Mouse (Mus musculus) neural tube, embryonic 13.5 days (tissue): ENCODE measurements at regions not wholly inside any gene's neighbourhood (a gene's known extent, or its start where the extent isn't known, plus 50 kb on each side); places are given as distances from the start of the nearest gene placed in this dataset.

Experiments used
- ATAC-seq: fragments of 200-750 bp; cut with Nextera tagmentation; 2 replicates; pipeline ENCODE4 v1.8.0; 2017; ENCODE audit warnings: low read depth, mild to moderate bottlenecking, moderate TSS enrichment, moderate library complexity
- H3K27ac ChIP-seq: fragments of 300-500 bp; sonication (generic); replicated peaks from 2 replicates; pipeline ENCODE4 v1.5.1; 2015; ENCODE audit warnings: moderate library complexity, mild to moderate bottlenecking, inconsistent platforms
- H3K27me3 ChIP-seq: fragments of 300-500 bp; sonication (generic); 2 replicates; pipeline ENCODE4 v1.6.1; 2015; ENCODE audit warnings: mild to moderate bottlenecking, inconsistent platforms
- H3K36me3 ChIP-seq: fragments of 300-500 bp; sonication (generic); 2 replicates; pipeline ENCODE4 v1.6.1; 2015; ENCODE audit warnings: mild to moderate bottlenecking, inconsistent platforms
- H3K4me1 ChIP-seq: fragments of 300-500 bp; sonication (generic); replicated peaks from 2 replicates; pipeline ENCODE4 v1.6.1; 2015; ENCODE audit warnings: inconsistent platforms
- H3K4me2 ChIP-seq: fragments of 300-500 bp; sonication (generic); 2 replicates; pipeline ENCODE4 v1.6.1; 2015; ENCODE audit warnings: inconsistent platforms, mild to moderate bottlenecking, moderate library complexity
- H3K4me3 ChIP-seq: fragments of 300-500 bp; sonication (generic); 2 replicates; pipeline ENCODE4 v1.5.1; 2015; ENCODE audit warnings: mild to moderate bottlenecking, inconsistent platforms
- H3K9ac ChIP-seq: fragments of 300-500 bp; sonication (generic); 2 replicates; pipeline ENCODE4 v1.6.1; 2015; ENCODE audit warnings: moderate library complexity, mild to moderate bottlenecking, inconsistent platforms
- H3K9me3 ChIP-seq: fragments of 300-500 bp; sonication (generic); 2 replicates; pipeline ENCODE4 v1.6.1; 2016; ENCODE audit warnings: inconsistent platforms
- WGBS: fragments of 180-500 bp; shearing (Covaris S2); methylation state at CpG from one replicate; pipeline ENCODE4 v1.1.7; 2015; 5-methylcytosine and 5-hydroxymethylcytosine counted together

- Histone ChIP-seq H3K27me3 (no peaks in the 10 kb centered on the region), H3K4me2 (no peak overlapping the region), H3K27ac (no peak overlapping the region), H3K36me3 (no peaks in the 10 kb centered on the region), H3K9me3 (no peaks in the 10 kb centered on the region), H3K4me3 (no peak overlapping the region), H3K9ac (no peak overlapping the region), H3K4me1 (peaks cover 26% of the 10 kb centered on the region)
- ATAC-seq: no peak
- 91% methylated on average over 12 of the region's 12 CpGs for WGBS
Measured at GRCm38 (mm10) chr12:29177145-29177544, 351.0 kb upstream of the Myt1l start.

GRCm38 (mm10) chr12:29178168-29178895, 349.9 kb upstream of the Myt1l start:
- Histone ChIP-seq H3K4me2 (no peak overlapping the region), H3K4me3 (no peak overlapping the region), H3K4me1 (peaks cover 26% of the 10 kb centered on the region), H3K27ac (no peak overlapping the region), H3K9ac (no peak overlapping the region), H3K9me3 (no peaks in the 10 kb centered on the region), H3K36me3 (no peaks in the 10 kb centered on the region), H3K27me3 (no peaks in the 10 kb centered on the region)
- 72% methylated on average over 14 of the region's 14 CpGs for WGBS
- ATAC-seq: no peak

DNA sequence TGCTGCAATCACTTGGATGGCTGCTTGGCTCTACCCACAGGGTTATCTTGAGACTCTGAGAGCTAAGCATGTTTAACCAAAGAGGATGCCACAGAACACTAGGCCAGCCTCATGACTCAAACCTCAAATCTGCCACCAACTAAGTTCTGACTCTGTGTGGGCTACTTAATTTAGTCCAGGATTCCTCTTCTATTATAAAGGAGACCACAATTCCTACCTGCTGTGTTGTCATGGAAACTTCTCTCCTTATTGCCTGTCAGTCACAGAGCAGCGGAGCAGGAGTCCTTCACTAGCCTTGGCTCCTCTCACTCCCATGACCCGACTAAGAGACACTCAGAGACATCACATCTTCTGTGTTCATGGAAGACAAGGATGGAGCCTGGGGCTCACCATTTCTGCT, 348.8 kb upstream of the Myt1l start:
- no peaks in the 10 kb centered on the region for H3K27me3 ChIP-seq
- no peak overlapping the region for H3K9ac ChIP-seq
- no peaks in the 10 kb centered on the region for H3K36me3 ChIP-seq
- no peak for ATAC-seq
- peaks cover 26% of the 10 kb centered on the region for H3K4me1 ChIP-seq
- no peak overlapping the region for H3K27ac ChIP-seq
- no peak overlapping the region for H3K4me2 ChIP-seq
- 31% methylated on average over 2 of the region's 2 CpGs for WGBS
- no peaks in the 10 kb centered on the region for H3K9me3 ChIP-seq
- H3K4me3 ChIP-seq: no peak overlapping the region

GRCm38 (mm10) chr12:29180576-29180975, 347.6 kb upstream of the Myt1l start:
- H3K4me1 ChIP-seq: peaks cover 21% of the 10 kb centered on the region
- H3K9me3 ChIP-seq: no peaks in the 10 kb centered on the region
- 79% methylated on average over 1 of the region's 1 CpGs for WGBS
- H3K4me3 ChIP-seq: no peak overlapping the region
- no peak overlapping the region for H3K27ac ChIP-seq
- no peak overlapping the region for H3K4me2 ChIP-seq
- no peak for ATAC-seq
- no peaks in the 10 kb centered on the region for H3K36me3 ChIP-seq
- no peaks in the 10 kb centered on the region for H3K27me3 ChIP-seq
- H3K9ac ChIP-seq: no peak overlapping the region

GRCm38 (mm10) chr12:29187619-29188018, 340.6 kb upstream of the Myt1l start:
- no peaks in the 10 kb centered on the region for H3K36me3 ChIP-seq
- no peak overlapping the region for H3K4me2 ChIP-seq
- no peak overlapping the region for H3K4me3 ChIP-seq
- no peak overlapping the region for H3K9ac ChIP-seq
- no peaks in the 10 kb centered on the region for H3K27me3 ChIP-seq
- H3K4me1 ChIP-seq: no peaks in the 10 kb centered on the region
- ATAC-seq: no peak
- 53% methylated on average over 4 of the region's 4 CpGs for WGBS
- H3K9me3 ChIP-seq: no peaks in the 10 kb centered on the region
- no peak overlapping the region for H3K27ac ChIP-seq

GRCm38 (mm10) chr12:29192391-29192790, 335.8 kb upstream of the Myt1l start:
- H3K4me2 ChIP-seq: no peak overlapping the region
- H3K9ac ChIP-seq: no peak overlapping the region
- WGBS: 88% methylated on average over 3 of the region's 3 CpGs
- no peaks in the 10 kb centered on the region for H3K36me3 ChIP-seq
- no peak overlapping the region for H3K27ac ChIP-seq
- ATAC-seq: no peak
- no peaks in the 10 kb centered on the region for H3K4me1 ChIP-seq
- no peaks in the 10 kb centered on the region for H3K27me3 ChIP-seq
- H3K9me3 ChIP-seq: no peaks in the 10 kb centered on the region
- no peak overlapping the region for H3K4me3 ChIP-seq

DNA sequence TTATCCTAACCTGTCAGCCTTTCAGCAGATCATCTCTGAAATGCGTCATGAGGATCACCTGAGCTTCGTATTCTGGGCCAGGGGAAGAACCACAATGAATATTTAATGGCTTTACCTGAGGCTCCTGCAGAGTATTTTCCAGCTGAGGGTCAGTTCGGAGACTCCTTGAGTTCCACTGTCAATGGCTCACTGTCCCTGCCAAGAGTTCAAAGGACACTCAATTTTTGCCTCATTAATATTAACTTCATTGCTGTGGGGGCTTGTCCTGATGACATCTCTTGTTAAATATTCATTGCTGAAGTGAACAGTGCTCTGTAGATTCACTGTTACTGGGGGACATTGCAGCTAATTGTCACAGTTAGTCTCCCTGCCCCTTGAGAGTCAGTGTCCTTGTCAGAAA, 316.2 kb upstream of the Myt1l start:
- Histone ChIP-seq H3K27ac (no peak overlapping the region), H3K27me3 (no peaks in the 10 kb centered on the region), H3K4me3 (no peak overlapping the region), H3K9me3 (no peaks in the 10 kb centered on the region), H3K4me2 (no peak overlapping the region), H3K4me1 (peaks cover 6% of the 10 kb centered on the region; the same call in 1 of the 2 replicates), H3K36me3 (no peaks in the 10 kb centered on the region), H3K9ac (no peak overlapping the region)
- no peak for ATAC-seq
- 64% methylated on average over 3 of the region's 3 CpGs for WGBS

DNA sequence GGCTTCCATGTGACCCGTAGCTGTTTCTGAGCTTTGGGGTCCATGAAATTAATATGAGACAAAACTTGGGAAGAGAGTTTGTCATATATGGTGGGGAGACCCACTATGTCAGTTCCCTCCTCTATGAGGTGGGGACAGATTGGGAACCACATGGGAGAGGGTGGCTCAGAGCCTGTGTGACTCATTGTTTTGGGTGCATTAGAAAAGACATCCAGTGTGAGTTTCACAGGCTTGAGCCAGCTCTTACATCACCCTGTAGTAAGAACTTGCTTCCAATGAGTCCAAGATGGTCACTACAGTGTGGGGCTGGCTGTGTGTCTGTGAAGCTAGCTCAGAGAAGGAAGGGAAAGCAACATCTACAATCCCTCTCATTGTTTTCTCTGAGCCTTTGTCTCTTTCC, 314.6 kb upstream of the Myt1l start:
- no peak for ATAC-seq
- peak overlapping the region; percentile 70 for H3K27ac ChIP-seq
- WGBS: 94% methylated on average over 1 of the region's 1 CpGs

GRCm38 (mm10) chr12:29222099-29222498, 306.1 kb upstream of the Myt1l start:
- Histone ChIP-seq H3K9ac (no peak overlapping the region), H3K4me2 (no peak overlapping the region), H3K27ac (peak overlapping the region; percentile 52), H3K36me3 (no peaks in the 10 kb centered on the region), H3K4me1 (no peaks in the 10 kb centered on the region), H3K4me3 (no peak overlapping the region), H3K27me3 (no peaks in the 10 kb centered on the region), H3K9me3 (no peaks in the 10 kb centered on the region)
- peak; percentile 83 for ATAC-seq
- WGBS: 36% methylated on average over 6 of the region's 6 CpGs

More for the DNA sequence above, 314.6 kb upstream of the Myt1l start:
- Histone ChIP-seq H3K4me3 (no peak overlapping the region), H3K9me3 (no peaks in the 10 kb centered on the region), H3K36me3 (no peaks in the 10 kb centered on the region), H3K4me2 (no peak overlapping the region), H3K9ac (no peak overlapping the region), H3K27me3 (no peaks in the 10 kb centered on the region), H3K4me1 (peaks cover 6% of the 10 kb centered on the region; the same call in 1 of the 2 replicates)

DNA sequence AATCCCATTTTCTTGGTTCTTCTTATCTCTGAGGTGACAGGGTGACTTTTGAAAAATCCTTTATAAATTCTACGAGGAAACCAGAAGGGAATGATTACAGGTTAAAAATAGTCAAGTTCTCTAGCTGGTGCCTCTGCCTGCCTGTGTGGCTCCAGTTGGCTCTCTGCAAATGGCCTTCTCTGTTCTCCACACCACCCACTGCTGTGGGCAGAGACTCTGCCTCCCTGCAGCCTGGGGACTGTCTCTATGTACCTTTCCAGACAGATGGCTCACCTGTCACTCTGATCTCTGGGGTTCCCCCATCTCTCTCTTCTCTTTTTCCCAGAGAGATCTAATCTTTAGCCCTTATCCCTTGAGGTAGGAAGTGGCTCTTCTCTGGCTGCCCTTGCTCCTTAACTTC, 302.2 kb upstream of the Myt1l start:
- no peak overlapping the region for H3K9ac ChIP-seq
- H3K27me3 ChIP-seq: no peaks in the 10 kb centered on the region
- no peaks in the 10 kb centered on the region for H3K4me1 ChIP-seq
- WGBS: 66% methylated on average over 1 of the region's 1 CpGs
- no peaks in the 10 kb centered on the region for H3K9me3 ChIP-seq
- H3K36me3 ChIP-seq: no peaks in the 10 kb centered on the region
- H3K27ac ChIP-seq: no peak overlapping the region
- no peak for ATAC-seq
- H3K4me3 ChIP-seq: no peak overlapping the region
- no peak overlapping the region for H3K4me2 ChIP-seq

DNA sequence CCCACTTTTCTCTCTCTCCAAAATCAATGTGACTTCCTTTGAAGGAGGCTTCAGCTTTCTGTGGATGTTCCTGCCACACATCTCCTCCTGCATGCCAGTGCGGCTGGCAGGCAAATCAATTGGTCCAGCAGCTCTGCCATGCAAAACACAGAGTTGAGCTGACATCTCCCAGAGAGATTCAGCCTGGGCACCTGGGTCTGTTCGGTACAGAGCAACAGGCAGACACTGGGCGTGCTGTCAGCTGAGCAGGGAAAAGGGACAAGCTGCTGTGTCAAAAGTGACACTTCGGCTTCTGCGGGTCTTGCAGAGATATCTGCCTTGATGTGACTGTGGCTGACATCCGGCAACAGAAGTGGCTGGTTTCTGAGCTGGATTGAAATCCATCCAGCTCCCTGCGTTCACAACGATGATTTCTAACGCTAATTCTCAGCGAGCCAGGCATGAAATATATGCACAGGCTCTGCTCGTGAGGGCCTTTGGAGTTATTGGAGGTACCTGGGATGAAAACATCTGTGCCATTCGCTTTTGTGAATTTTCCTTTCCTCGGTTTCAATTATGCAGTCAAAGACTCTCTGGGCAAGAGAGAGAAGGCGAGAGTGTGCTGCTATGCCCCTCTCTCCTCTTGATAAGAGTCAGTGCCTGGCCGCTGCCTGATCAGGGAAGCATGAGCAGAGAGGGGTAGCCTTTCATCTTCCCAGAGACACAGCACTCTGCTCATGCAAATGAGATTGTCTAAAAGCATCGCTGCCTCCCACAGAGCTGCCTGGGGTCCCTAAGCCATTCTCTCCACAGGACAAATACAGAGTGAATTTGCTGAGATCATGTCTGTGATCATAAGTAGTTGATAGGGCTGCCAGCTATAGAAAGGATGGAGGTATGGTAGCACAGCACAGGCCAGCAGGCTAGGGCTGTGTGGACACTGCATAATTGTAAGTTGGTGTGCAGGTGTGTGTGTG, 295.4 kb upstream of the Myt1l start:
- ATAC-seq: peak; percentile 70
- Histone ChIP-seq H3K9ac (peak overlapping the region; percentile 31), H3K27ac (peak overlapping the region; percentile 83), H3K9me3 (no peaks in the 10 kb centered on the region), H3K4me1 (peaks cover 27% of the 10 kb centered on the region), H3K27me3 (no peaks in the 10 kb centered on the region), H3K4me2 (peak overlapping the region; percentile 39), H3K4me3 (no peak overlapping the region), H3K36me3 (no peaks in the 10 kb centered on the region)
- WGBS: 20% methylated on average over 16 of the region's 16 CpGs

DNA sequence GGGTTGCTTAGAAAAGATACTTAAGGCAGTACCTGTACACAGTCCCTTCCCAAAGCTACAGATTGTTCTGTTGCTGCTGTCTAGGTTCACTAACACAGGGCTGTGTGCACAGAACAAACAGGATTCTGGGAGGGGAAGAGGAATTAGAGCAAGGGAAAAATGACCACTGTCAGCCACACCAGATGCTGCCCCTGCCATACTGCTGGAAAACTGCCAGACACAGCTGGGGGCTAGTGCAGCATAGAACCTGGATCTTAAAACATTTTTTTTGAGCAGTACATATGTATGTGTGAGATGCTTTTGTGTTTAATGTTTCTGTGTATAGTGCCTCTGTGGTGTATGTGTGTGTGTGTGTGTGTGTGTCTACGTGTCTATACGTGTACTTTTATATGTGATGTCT, 291.7 kb upstream of the Myt1l start:
- Histone ChIP-seq H3K27ac (no peak overlapping the region), H3K4me2 (no peak overlapping the region), H3K27me3 (no peaks in the 10 kb centered on the region), H3K9ac (no peak overlapping the region), H3K36me3 (no peaks in the 10 kb centered on the region), H3K9me3 (no peaks in the 10 kb centered on the region), H3K4me3 (no peak overlapping the region), H3K4me1 (peaks cover 54% of the 10 kb centered on the region)
- ATAC-seq: no peak
- WGBS: 92% methylated on average over 2 of the region's 2 CpGs
